Mouse (Mus musculus) lung, embryonic 14.5 days (tissue): ENCODE measurements around the gene Tfr2. TPM values are rescaled to one million over a fixed set of nuclear protein-coding genes. Genes with fewer than 3 reads are reported as not detected.

Source experiments
- ATAC-seq: fragments of 200-750 bp; cut with Nextera tagmentation; 2 replicates; pipeline ENCODE4 v1.8.0; 2017; ENCODE audit warnings: mild to moderate bottlenecking, moderate TSS enrichment, moderate library complexity; ENCODE audit not compliant: insufficient read depth
- DNase-seq: peaks from one replicate; pipeline ENCODE4 v3.0.0-alpha.2; 2015
- H3K27ac ChIP-seq: fragments of 300-500 bp; sonication (generic); 2 replicates; pipeline ENCODE4 v1.5.1; 2014; ENCODE audit warnings: low read depth, mild to moderate bottlenecking, moderate library complexity
- H3K27me3 ChIP-seq: fragments of 300-500 bp; sonication (generic); 2 replicates; pipeline ENCODE4 v1.6.1; 2014; ENCODE audit warnings: low read length, control low read depth; ENCODE audit not compliant: insufficient read depth
- H3K36me3 ChIP-seq: fragments of 300-500 bp; sonication (generic); 2 replicates; pipeline ENCODE4 v1.6.1; 2014; ENCODE audit warnings: control low read depth; ENCODE audit not compliant: insufficient read depth
- H3K4me1 ChIP-seq: fragments of 300-500 bp; sonication (generic); 2 replicates; pipeline ENCODE4 v1.6.1; 2014; ENCODE audit warnings: antibody characterized with exemption, control low read depth; ENCODE audit not compliant: insufficient read depth
- H3K4me2 ChIP-seq: fragments of 300-500 bp; sonication (generic); 2 replicates; pipeline ENCODE4 v1.6.1; 2014; ENCODE audit warnings: mild to moderate bottlenecking
- H3K4me3 ChIP-seq: fragments of 300-500 bp; sonication (generic); 2 replicates; pipeline ENCODE4 v1.5.1; 2014; ENCODE audit warnings: low read depth, low read length
- H3K9ac ChIP-seq: fragments of 300-500 bp; sonication (generic); 2 replicates; pipeline ENCODE4 v1.6.1; 2014
- H3K9me3 ChIP-seq: fragments of 300-500 bp; sonication (generic); 2 replicates; pipeline ENCODE4 v1.6.1; 2016; ENCODE audit warnings: low read depth, low read length, control low read depth
- CTCF ChIP-seq: IDR thresholded peaks from 2 replicates; pipeline ENCODE4 v1.5.1; 2016; ENCODE audit warnings: antibody characterized with exemption, low read depth
- WGBS: fragments of 180-500 bp; shearing (Covaris S2); extraction: QIAGEN DNeasy Blood & Tissue Kit; methylation state at CpG from one replicate; pipeline ENCODE4 v1.1.7; 2014; 5-methylcytosine and 5-hydroxymethylcytosine counted together
- polyA plus RNA-seq: library from polyadenylated mRNA; unstranded; fragments of >200 nt; fragmentation: Nextera tagmentation; extraction: Ambion mirVana; gene quantifications from 2 replicates; pipeline ENCODE4 v1.2.1, GENCODE M21; 2014

Gene Tfr2
- polyA plus RNA-seq, 1 experiment from 2014 or later, result 0.47 TPM

GRCm38 (mm10) chr5:137537461-137537860, 32.2 kb upstream of the Tfr2 start:
- 0 out of 2 replicates have a peak, but pooled peaks cover 2% of the 10 kb centered on the region for H3K4me1 ChIP-seq
- no peak overlapping the region for H3K9ac ChIP-seq
- H3K4me2 ChIP-seq, result no peak overlapping the region
- H3K27ac ChIP-seq, result no peak overlapping the region
- ATAC-seq (no peak), DNase-seq (no peak)
- no peak overlapping the region for H3K4me3 ChIP-seq
- H3K36me3 ChIP-seq, result no peaks in the 10 kb centered on the region
- H3K9me3 ChIP-seq, result no peaks in the 10 kb centered on the region
- WGBS, result 44% methylated on average over 4 of the region's 4 CpGs
- H3K27me3 ChIP-seq, result no peaks in the 10 kb centered on the region
- no peak for TF ChIP-seq CTCF

- Histone ChIP-seq H3K27ac (no peak overlapping the region), H3K36me3 (no peaks in the 10 kb centered on the region), H3K27me3 (no peaks in the 10 kb centered on the region), H3K9ac (no peak overlapping the region), H3K4me1 (no peaks in the 10 kb centered on the region), H3K9me3 (no peaks in the 10 kb centered on the region), H3K4me2 (no peak overlapping the region), H3K4me3 (no peak overlapping the region)
- no peak for TF ChIP-seq CTCF
- 43% methylated on average over 7 of the region's 7 CpGs for WGBS
- DNase-seq (peak; percentile 74), ATAC-seq (no peak)
Observed at GRCm38 (mm10) chr5:137539291-137539801, 30.3 kb upstream of the Tfr2 start.

GRCm38 (mm10) chr5:137540991-137541390, 28.6 kb upstream of the Tfr2 start:
- Histone ChIP-seq H3K27ac (no peak overlapping the region), H3K36me3 (no peaks in the 10 kb centered on the region), H3K27me3 (no peaks in the 10 kb centered on the region), H3K9me3 (no peaks in the 10 kb centered on the region), H3K4me3 (no peak overlapping the region), H3K9ac (no peak overlapping the region), H3K4me2 (no peak overlapping the region), H3K4me1 (no peaks in the 10 kb centered on the region)
- no peak for TF ChIP-seq CTCF
- 67% methylated on average over 6 of the region's 6 CpGs for WGBS
- DNase-seq, result no peak
- no peak for ATAC-seq

GRCm38 (mm10) chr5:137541768-137542540, 27.7 kb upstream of the Tfr2 start:
- TF ChIP-seq CTCF, result no peak
- H3K4me1 ChIP-seq, result no peaks in the 10 kb centered on the region
- H3K27ac ChIP-seq, result no peak overlapping the region
- DNase-seq (no peak), ATAC-seq (no peak)
- no peaks in the 10 kb centered on the region for H3K9me3 ChIP-seq
- no peak overlapping the region for H3K4me2 ChIP-seq
- no peak overlapping the region for H3K4me3 ChIP-seq
- no peaks in the 10 kb centered on the region for H3K27me3 ChIP-seq
- 63% methylated on average over 5 of the region's 5 CpGs for WGBS
- no peaks in the 10 kb centered on the region for H3K36me3 ChIP-seq
- H3K9ac ChIP-seq, result no peak overlapping the region

GRCm38 (mm10) chr5:137544926-137545325, 24.7 kb upstream of the Tfr2 start:
- Histone ChIP-seq H3K4me1 (no peaks in the 10 kb centered on the region), H3K4me2 (no peak overlapping the region), H3K27ac (no peak overlapping the region), H3K27me3 (no peaks in the 10 kb centered on the region), H3K4me3 (no peak overlapping the region), H3K36me3 (no peaks in the 10 kb centered on the region), H3K9me3 (no peaks in the 10 kb centered on the region), H3K9ac (no peak overlapping the region)
- no peak for DNase-seq
- WGBS, result 60% methylated on average over 6 of the region's 6 CpGs
- no peak for ATAC-seq
- no peak for TF ChIP-seq CTCF

- Histone ChIP-seq H3K36me3 (no peaks in the 10 kb centered on the region), H3K9me3 (no peaks in the 10 kb centered on the region), H3K9ac (no peak overlapping the region), H3K4me3 (no peak overlapping the region), H3K27me3 (no peaks in the 10 kb centered on the region), H3K4me1 (no peaks in the 10 kb centered on the region), H3K27ac (no peak overlapping the region), H3K4me2 (no peak overlapping the region)
- 65% methylated on average over 4 of the region's 4 CpGs for WGBS
- DNase-seq (no peak), ATAC-seq (no peak)
- no peak for TF ChIP-seq CTCF
Observed at GRCm38 (mm10) chr5:137545596-137545995, 24.0 kb upstream of the Tfr2 start.

GRCm38 (mm10) chr5:137549840-137550239, 19.8 kb upstream of the Tfr2 start:
- WGBS, result 63% methylated on average over 2 of the region's 2 CpGs

More at GRCm38 (mm10) chr5:137549840-137550239, 19.8 kb upstream of the Tfr2 start:
- Histone ChIP-seq H3K27me3 (peaks cover 12% of the 10 kb centered on the region), H3K4me2 (no peak overlapping the region), H3K27ac (no peak overlapping the region), H3K4me3 (no peak overlapping the region), H3K4me1 (no peaks in the 10 kb centered on the region), H3K36me3 (no peaks in the 10 kb centered on the region), H3K9ac (no peak overlapping the region), H3K9me3 (no peaks in the 10 kb centered on the region)
- TF ChIP-seq CTCF, result no peak
- DNase-seq, result no peak
- no peak for ATAC-seq
